Mouse (Mus musculus): Measurements from ENCODE around the gene Myh13. TPM values are rescaled to one million over a fixed set of nuclear protein-coding genes. Genes with fewer than 3 reads are reported as not detected.
A peak's percentile ranks its signal among the peaks of the same experiment; 100 is the strongest.

The Myh13 gene
- polyA plus RNA-seq, 1 experiment = not detected

GRCm38 (mm10) chr11:67376308-67376707, 54.9 kb downstream of the Myh13 start:
- TF ChIP-seq POLR2A (IDR thresholded peaks at IDR 0.05; ENCODE audit: borderline replicate concordance, control insufficient read depth, low read depth, low read length) (no peak), CTCF (IDR thresholded peaks at IDR 0.05; ENCODE audit: control insufficient read depth, insufficient read depth, low read length) (peak; percentile 12; the same call in 1 of the 2 replicates)
- no peak overlapping the region for H3K27ac ChIP-seq (ENCODE audit: control insufficient read depth, insufficient read depth, low read depth, low read length, poor library complexity)
- no peaks in the 10 kb centered on the region for H3K4me1 ChIP-seq (ENCODE audit: control insufficient read depth, insufficient read depth, low read length)
- no peak overlapping the region for H3K4me3 ChIP-seq (replicated peaks; ENCODE audit: control insufficient read depth, low read depth, low read length)

- 32% methylated on average over 10 of the region's 10 CpGs for WGBS
- no peak overlapping the region for H3K4me3 ChIP-seq (replicated peaks; ENCODE audit: control insufficient read depth, low read depth, low read length)
- H3K4me1 ChIP-seq (ENCODE audit: control insufficient read depth, insufficient read depth, low read length) = no peaks in the 10 kb centered on the region
- no peak overlapping the region for H3K27ac ChIP-seq (ENCODE audit: control insufficient read depth, insufficient read depth, low read depth, low read length, poor library complexity)
- TF ChIP-seq POLR2A (IDR thresholded peaks at IDR 0.05; ENCODE audit: borderline replicate concordance, control insufficient read depth, low read depth, low read length) (no peak), CTCF (IDR thresholded peaks at IDR 0.05; ENCODE audit: control insufficient read depth, insufficient read depth, low read length) (no peak)
Observed at GRCm38 (mm10) chr11:67379703-67380510, 58.4 kb downstream of the Myh13 start.

GRCm38 (mm10) chr11:67381833-67382232, 60.4 kb downstream of the Myh13 start:
- Histone ChIP-seq H3K27ac (ENCODE audit: control insufficient read depth, insufficient read depth, low read depth, low read length, poor library complexity) (no peak overlapping the region), H3K4me1 (ENCODE audit: control insufficient read depth, insufficient read depth, low read length) (no peaks in the 10 kb centered on the region), H3K4me3 (replicated peaks; ENCODE audit: control insufficient read depth, low read depth, low read length) (no peak overlapping the region)
- no peak for TF ChIP-seq POLR2A (IDR thresholded peaks at IDR 0.05; ENCODE audit: borderline replicate concordance, control insufficient read depth, low read depth, low read length)
- 26% methylated on average over 4 of the region's 4 CpGs for WGBS

- WGBS = 74% methylated on average over 7 of the region's 7 CpGs
- H3K27ac ChIP-seq (ENCODE audit: control insufficient read depth, insufficient read depth, low read depth, low read length, poor library complexity) = no peak overlapping the region
- H3K4me1 ChIP-seq (ENCODE audit: control insufficient read depth, insufficient read depth, low read length) = no peaks in the 10 kb centered on the region
- H3K4me3 ChIP-seq (replicated peaks; ENCODE audit: control insufficient read depth, low read depth, low read length) = no peak overlapping the region
- TF ChIP-seq POLR2A (IDR thresholded peaks at IDR 0.05; ENCODE audit: borderline replicate concordance, control insufficient read depth, low read depth, low read length) = no peak
- no peak for TF ChIP-seq CTCF (IDR thresholded peaks at IDR 0.05; ENCODE audit: control insufficient read depth, insufficient read depth, low read length)
Observed at GRCm38 (mm10) chr11:67384653-67385052, 63.2 kb downstream of the Myh13 start.

GRCm38 (mm10) chr11:67386815-67387415, 65.5 kb downstream of the Myh13 start:
- no peak for TF ChIP-seq CTCF (IDR thresholded peaks at IDR 0.05; ENCODE audit: control insufficient read depth, insufficient read depth, low read length)
- no peak for TF ChIP-seq POLR2A (IDR thresholded peaks at IDR 0.05; ENCODE audit: borderline replicate concordance, control insufficient read depth, low read depth, low read length)
- no peak overlapping the region for H3K4me3 ChIP-seq (replicated peaks; ENCODE audit: control insufficient read depth, low read depth, low read length)
- no peak overlapping the region for H3K27ac ChIP-seq (ENCODE audit: control insufficient read depth, insufficient read depth, low read depth, low read length, poor library complexity)
- no peaks in the 10 kb centered on the region for H3K4me1 ChIP-seq (ENCODE audit: control insufficient read depth, insufficient read depth, low read length)
- WGBS = 48% methylated on average over 8 of the region's 8 CpGs

GRCm38 (mm10) chr11:67390679-67391384, 69.4 kb downstream of the Myh13 start:
- H3K27ac ChIP-seq (ENCODE audit: control insufficient read depth, insufficient read depth, low read depth, low read length, poor library complexity) = no peak overlapping the region
- WGBS = 56% methylated on average over 3 of the region's 3 CpGs
- H3K4me3 ChIP-seq (replicated peaks; ENCODE audit: control insufficient read depth, low read depth, low read length) = no peak overlapping the region
- no peaks in the 10 kb centered on the region for H3K4me1 ChIP-seq (ENCODE audit: control insufficient read depth, insufficient read depth, low read length)
- TF ChIP-seq POLR2A (IDR thresholded peaks at IDR 0.05; ENCODE audit: borderline replicate concordance, control insufficient read depth, low read depth, low read length) = no peak
- TF ChIP-seq CTCF (IDR thresholded peaks at IDR 0.05; ENCODE audit: control insufficient read depth, insufficient read depth, low read length) = no peak

GRCm38 (mm10) chr11:67392369-67392768, 70.9 kb downstream of the Myh13 start:
- H3K4me3 ChIP-seq (replicated peaks; ENCODE audit: control insufficient read depth, low read depth, low read length) = no peak overlapping the region
- H3K27ac ChIP-seq (ENCODE audit: control insufficient read depth, insufficient read depth, low read depth, low read length, poor library complexity) = no peak overlapping the region
- 76% methylated on average over 3 of the region's 3 CpGs for WGBS
- no peaks in the 10 kb centered on the region for H3K4me1 ChIP-seq (ENCODE audit: control insufficient read depth, insufficient read depth, low read length)
- TF ChIP-seq CTCF (IDR thresholded peaks at IDR 0.05; ENCODE audit: control insufficient read depth, insufficient read depth, low read length) (no peak), POLR2A (IDR thresholded peaks at IDR 0.05; ENCODE audit: borderline replicate concordance, control insufficient read depth, low read depth, low read length) (no peak)

GRCm38 (mm10) chr11:67400956-67401355, 79.5 kb downstream of the Myh13 start:
- Histone ChIP-seq H3K27ac (ENCODE audit: control insufficient read depth, insufficient read depth, low read depth, low read length, poor library complexity) (no peak overlapping the region), H3K4me1 (ENCODE audit: control insufficient read depth, insufficient read depth, low read length) (no peaks in the 10 kb centered on the region), H3K4me3 (replicated peaks; ENCODE audit: control insufficient read depth, low read depth, low read length) (no peak overlapping the region)
- 66% methylated on average over 5 of the region's 5 CpGs for WGBS
- no peak for TF ChIP-seq CTCF (IDR thresholded peaks at IDR 0.05; ENCODE audit: control insufficient read depth, insufficient read depth, low read length)
- TF ChIP-seq POLR2A (IDR thresholded peaks at IDR 0.05; ENCODE audit: borderline replicate concordance, control insufficient read depth, low read depth, low read length) = no peak
